Mouse (Mus musculus) ES-Bruce4 (cell line): Measurements from ENCODE around the gene Scn3a.

Experiments
- CTCF ChIP-seq: IDR thresholded peaks from one replicate; pipeline ENCODE4 v1.8.1; 2011; ENCODE audit warnings: low read depth, low read length
- EP300 ChIP-seq: IDR thresholded peaks from 2 replicates; pipeline ENCODE4 v1.6.1; 2011; ENCODE audit warnings: low read depth, low read length; ENCODE audit not compliant: insufficient read depth
- POLR2A ChIP-seq: IDR thresholded peaks from one replicate; pipeline ENCODE4 v1.8.1; 2011; ENCODE audit warnings: low read length; ENCODE audit not compliant: insufficient read depth

GRCm38 (mm10) chr2:65611887-65612286 lies 44.5 kb upstream of the Scn3a start:
- no peak for TF ChIP-seq POLR2A
- no peak for TF ChIP-seq CTCF
- no peak for TF ChIP-seq EP300
